Mouse (Mus musculus) MN1 (cell line): ENCODE data around the gene Ctnna3.

ENCODE experiments used
- DNase-seq: peaks from one replicate; pipeline ENCODE4 v3.0.0-alpha.2; 2016; ENCODE audit warnings: low spot score

The Ctnna3 gene

DNA sequence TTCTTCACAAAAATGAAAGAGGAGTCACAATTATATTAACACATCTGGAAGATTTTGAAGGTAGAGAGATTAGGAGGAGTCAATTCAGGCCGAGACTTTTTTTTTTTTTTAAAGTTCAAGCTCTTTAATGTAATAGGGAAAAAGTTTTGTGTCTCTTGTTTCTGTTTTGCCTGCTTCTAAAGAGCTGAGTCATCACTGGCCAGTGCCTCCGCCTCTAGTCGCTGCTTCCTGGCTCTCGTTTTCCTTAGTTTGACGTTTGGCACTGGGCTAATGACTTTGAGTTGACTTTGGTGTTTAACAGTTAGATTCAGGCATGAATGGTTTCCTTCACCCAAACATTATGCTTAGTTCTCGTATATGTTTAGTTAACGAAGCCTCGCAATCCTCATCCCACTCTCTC is 282.6 kb downstream of the Ctnna3 start:
- DNase-seq = no peak

DNA sequence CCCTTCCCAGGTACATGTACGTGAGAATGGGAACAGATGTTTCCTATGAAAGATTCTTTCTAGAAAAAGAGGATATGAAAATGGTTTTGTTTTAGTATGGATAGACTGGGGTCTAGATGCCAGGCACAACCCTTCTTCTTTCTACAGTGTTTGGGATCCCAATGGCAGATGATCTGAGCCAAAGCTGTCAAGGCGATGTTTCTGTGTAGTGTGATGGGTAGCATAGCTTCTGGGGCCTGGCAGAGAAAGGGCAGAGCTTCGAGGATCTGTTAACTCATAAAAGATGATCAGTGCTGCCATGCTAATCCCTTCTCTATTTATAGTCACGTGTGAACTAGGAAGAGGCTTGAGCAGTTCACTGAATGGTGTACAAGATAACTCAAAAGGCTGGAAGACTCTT is 284.3 kb downstream of the Ctnna3 start:
- DNase-seq = no peak

DNA sequence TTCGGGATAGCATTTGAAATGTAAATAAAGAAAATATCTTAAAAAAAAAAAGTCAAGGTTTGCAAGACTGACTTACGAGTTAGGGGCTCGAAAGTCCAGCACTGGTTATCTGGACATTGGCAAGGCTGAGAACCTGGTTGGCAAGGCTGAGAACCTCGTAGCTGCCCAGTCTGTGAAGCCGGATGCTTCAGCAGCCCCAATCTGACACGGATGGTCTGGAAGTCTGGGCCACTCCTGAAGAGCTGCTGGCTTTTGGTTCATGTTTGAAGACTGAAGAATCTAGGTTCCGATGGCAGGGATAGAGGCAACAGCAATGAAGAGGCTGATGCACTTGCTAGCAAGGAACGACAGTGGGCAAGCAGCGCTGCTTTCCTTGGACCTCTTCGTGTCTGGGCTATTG is 339.0 kb downstream of the Ctnna3 start:
- no peak for DNase-seq

DNA sequence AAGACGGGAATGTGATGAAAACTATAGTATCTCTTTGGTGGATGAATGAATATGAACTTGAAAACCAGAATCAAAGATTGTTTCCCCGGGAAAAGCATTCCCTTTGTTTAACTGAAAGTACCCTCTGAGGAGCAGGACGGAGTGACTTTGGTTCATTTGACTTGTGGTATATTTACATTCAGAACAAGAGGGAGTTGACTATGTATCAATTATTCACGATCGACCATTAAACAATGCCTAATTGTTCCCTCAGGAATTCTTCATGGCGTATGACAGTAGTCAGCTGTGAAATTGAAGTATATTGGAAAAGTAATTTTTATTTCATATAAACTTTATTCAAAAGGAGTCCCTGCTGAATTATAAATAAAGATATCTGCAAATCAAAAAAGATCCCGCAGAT is 341.8 kb downstream of the Ctnna3 start:
- no peak for DNase-seq

- DNase-seq = no peak
Measured at GRCm38 (mm10) chr10:63772074-63772473, 342.2 kb downstream of the Ctnna3 start.

DNA sequence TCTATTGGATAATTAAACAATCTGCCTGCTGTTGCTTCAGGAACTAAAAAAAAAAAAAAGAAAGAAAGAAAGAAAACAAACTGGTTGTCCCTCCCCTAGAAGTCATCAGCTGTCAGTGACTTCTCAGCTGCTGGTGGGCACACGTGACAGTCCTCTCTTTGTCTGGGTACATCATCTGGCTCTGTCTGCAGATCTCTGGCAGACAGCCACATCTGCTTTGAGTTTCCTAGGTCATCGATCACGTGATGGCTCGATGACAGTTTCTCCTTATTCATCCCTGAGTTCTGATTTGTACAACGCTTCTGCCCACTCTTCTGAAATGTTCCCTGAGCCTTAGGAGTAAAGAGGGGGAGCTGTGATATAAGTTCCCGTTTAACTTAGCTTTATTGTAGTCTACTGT is 352.1 kb downstream of the Ctnna3 start:
- DNase-seq = no peak

DNA sequence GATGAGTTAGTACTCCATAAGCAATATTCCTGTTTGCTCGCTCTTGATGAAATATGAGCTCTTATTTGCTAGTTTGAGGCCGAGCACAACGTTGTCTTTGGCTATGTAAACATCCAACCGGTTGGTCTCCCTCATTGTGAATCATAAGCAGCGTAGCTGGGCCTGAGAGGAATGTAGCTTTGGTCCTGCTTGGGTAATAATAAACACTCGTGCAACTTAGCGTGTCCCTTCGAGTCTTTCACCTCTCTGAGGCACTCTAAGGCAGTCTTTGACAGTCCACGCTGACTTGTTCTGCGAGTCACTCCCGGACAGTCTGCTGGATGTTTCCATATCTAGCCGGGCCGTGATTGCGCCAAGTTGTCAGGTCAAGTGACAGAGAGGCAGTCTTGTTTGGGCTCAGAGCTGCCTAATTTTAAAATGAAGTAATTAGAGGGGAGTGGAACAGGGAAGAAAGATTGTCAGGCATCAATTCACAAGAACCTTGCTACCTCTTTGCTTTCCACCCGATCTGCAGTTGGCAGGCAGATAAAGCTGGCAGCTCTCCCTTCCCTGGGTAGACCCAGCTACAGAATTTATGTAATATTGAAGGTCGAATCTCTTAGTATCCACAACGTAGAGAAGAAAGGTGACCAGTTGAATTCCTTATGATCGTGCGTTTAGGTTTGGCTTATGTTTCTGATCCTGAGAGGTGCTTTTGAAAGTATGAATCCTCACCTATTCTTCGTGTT is 355.1 kb downstream of the Ctnna3 start:
- DNase-seq = no peak

- DNase-seq = no peak
Measured at GRCm38 (mm10) chr10:63786390-63786789, 356.5 kb downstream of the Ctnna3 start.

DNA sequence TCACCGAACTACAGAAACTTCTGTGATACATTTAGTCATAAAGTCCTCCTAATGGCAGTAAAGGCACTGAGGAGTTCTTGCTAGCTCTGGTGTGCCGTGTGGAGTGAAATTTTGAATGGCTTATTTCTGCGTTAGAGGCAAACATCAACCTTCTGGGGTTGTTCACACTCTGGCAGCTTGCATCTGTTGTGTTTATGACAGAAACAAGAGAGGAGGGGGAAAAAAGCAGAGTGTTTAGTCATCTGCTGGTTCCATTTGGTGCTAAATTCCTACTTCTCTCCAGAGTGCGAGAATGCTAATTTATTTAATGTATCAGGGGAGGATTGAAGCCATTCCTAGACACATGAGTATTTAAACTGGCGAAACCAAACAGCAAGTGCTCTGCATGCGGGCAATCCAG is 374.0 kb downstream of the Ctnna3 start:
- DNase-seq = no peak

DNA sequence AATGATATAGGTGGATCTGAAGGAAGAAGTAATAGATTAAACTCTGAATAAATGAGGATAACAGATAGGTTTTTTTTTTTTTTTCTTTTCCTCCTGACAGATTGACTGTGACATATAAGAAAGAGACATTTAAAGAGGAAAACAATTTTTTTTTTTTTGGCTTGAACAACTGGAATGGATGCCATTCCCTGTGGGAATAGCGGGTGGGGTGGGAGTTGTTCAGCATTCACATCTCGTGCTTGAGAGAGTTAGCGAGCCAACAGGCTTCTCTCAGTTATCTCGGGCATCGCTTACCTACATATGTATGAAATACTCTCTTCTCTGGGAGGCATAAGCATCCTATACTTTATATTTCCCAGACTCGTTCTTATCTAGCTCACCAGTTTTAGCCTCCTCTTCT is 375.7 kb downstream of the Ctnna3 start:
- no peak for DNase-seq

GRCm38 (mm10) chr10:63806254-63806653 is 376.4 kb downstream of the Ctnna3 start:
- DNase-seq = no peak

DNA sequence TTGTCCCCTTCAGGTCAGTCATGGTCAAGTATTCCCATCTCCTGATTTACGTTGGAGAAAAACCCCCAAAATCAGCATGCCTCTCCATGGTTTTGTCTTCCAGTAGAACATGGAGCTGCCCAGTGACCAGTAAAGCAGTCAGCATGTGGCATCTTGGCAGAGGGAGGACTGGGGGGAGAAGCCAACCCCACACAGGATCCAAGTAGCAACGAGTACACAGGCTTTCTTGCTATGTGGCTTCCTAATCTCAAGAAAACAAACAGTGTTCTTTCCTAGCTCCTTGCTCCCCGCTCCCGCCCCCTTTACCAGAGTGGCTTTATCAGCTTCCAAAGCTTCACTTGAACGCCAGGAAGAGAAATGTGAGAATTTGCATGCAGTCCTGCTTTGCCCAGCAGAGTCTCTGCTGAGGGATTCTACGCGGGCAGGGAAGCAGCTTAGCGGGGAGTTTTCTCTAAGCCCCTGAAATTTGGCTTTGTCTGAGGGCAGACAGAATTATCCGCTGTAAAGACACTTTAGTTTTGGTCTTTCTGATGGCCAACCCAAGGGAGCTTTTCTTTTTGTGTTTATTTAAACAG is 380.2 kb downstream of the Ctnna3 start:
- DNase-seq = no peak

GRCm38 (mm10) chr10:63839011-63839410 is 409.1 kb downstream of the Ctnna3 start:
- no peak for DNase-seq

GRCm38 (mm10) chr10:63851946-63852345 is 422.0 kb downstream of the Ctnna3 start:
- DNase-seq = no peak

- DNase-seq = no peak
Measured at GRCm38 (mm10) chr10:63869123-63869522, 439.2 kb downstream of the Ctnna3 start.

DNA sequence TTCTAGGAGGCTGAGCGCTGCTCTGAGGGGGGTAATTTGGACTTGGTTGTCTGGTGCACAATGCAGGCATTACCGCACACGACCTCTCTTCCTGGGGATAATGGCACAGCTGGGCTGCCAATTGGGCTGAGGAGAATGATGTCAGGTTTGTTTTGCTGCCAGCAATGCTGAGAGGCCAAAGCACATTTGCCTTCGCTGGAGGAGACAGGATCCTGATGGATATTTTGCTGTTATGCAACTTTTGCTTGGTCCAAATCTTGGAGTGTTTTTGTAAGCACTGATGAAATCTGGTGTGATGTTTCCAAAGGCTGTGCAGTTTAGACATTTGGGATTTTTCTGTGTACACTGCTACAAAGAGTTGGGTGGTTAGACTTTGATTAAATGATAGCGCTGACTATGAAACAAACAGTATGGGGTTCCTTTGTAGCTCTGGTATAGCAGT is 450.6 kb downstream of the Ctnna3 start:
- DNase-seq = no peak

- DNase-seq = no peak
Measured at GRCm38 (mm10) chr10:63886449-63887088, 456.7 kb downstream of the Ctnna3 start.

- DNase-seq = no peak
Measured at GRCm38 (mm10) chr10:63894612-63895011, 464.7 kb downstream of the Ctnna3 start.

DNA sequence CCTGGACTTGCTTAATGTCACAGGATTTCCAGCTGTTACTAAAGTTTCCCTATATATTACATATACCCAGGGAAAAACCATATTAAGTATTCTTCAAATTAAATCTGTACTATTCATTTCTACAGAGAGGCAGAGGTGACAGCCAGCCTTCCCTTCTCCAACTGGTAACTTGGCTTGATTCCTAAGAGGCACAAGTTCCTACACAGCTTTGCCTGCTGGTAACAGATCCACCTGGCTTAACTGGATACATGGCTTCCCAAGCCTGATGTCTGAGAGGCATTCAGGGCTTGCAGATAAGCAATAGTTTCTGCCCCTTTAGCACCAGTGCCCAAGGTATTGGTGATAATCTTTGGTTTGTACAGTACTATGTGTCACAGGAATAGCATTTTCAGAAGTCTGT is 470.0 kb downstream of the Ctnna3 start:
- DNase-seq = no peak

DNA sequence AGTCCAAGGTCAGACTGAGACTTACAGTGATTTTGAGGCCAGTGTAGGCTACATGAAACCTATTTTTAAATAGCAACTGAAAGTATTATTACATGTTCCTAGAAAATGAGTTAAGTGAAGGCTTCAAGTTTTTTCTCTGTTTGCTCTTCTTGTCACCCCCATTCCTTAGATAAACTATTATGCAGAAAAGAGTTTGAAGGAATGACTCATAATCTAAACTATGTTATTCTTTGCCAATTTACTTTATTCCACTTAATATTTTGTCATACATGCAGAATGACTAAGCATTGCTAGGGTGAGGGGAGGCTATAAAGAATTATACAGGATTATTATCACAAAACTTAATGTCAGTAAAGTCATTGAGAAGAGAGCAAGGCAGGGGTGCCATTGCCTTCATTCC is 479.0 kb downstream of the Ctnna3 start:
- no peak for DNase-seq

DNA sequence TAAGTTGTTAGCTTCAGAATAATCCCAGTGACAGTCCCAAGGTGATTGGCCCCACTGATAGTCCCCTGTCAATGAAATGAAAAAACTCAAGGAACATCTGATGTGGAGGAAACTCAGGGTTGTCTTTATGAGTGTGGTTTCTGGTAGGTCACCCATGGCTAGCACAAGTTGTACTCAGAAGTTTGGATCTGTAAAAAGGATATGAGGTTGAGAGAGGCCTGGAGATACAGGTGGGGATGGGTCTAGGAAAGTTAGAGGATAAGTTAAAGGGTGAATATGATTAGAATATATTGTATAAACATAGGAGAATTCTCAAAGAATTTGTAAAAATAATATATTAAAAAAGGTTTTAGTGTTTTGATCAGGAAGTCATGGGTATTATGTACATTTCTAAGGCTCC is 497.4 kb downstream of the Ctnna3 start, which contains the start of gene Gm10118:
Gene Gm10118, minus strand, starts transcription at position 101 of the 400 bp plus-strand sequence.
- DNase-seq = no peak

- no peak for DNase-seq
Measured at GRCm38 (mm10) chr10:63933946-63934345, 504.0 kb downstream of the Ctnna3 start.

DNA sequence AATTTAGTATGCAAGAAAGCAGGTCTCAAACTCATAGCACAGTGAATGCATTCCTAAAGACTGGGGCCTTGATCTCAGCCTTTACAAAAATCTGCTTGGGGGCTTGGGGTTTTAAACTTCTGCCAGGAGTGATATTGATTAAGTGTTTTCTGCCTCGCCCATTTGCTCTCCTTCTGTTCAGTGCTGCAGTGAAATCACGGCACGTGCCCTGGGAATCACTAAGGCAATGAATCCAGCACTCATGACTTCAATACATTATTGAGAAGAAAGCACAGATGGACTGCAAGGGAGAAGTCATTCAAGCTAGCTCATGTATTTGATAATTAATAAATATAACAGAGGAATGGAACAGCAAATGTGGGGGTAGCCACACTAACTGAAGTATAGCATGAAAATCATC is 515.6 kb downstream of the Ctnna3 start:
- no peak for DNase-seq
